Mouse (Mus musculus): ENCODE measurements at regions not wholly inside any gene's neighbourhood (a gene's known extent, or its start where the extent isn't known, plus 50 kb on each side); places are given as distances from the start of the nearest gene placed in this dataset.

- no peak for DNase-seq (ENCODE audit: low spot score)
These were observed 431.3 kb upstream of the Reg3g start for GRCm38 (mm10) chr6:78899952-78900351.

DNA sequence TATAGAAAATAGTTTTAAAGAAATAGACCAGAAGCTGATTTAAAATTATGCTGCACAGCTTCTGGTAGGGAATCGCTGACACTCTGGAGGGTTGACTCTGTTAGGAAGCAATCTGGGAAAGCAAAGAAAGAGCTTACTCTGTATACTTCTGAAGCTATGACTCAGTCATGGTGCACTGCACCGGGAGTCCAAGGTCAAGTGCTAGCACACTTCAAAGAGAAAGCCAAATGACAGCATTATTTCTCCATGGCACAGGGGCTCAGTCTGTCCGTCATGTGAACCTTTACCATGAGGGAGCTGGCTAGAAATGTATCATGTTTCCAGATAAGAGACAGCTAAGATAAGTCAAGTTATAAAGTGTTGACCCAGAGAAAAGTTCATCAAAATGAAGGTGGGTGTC is 424.1 kb upstream of the Reg3g start:
- no peak for DNase-seq (ENCODE audit: low spot score)

GRCm38 (mm10) chr6:78863031-78863430 is 394.4 kb upstream of the Reg3g start:
- DNase-seq (ENCODE audit: low spot score): no peak

DNA sequence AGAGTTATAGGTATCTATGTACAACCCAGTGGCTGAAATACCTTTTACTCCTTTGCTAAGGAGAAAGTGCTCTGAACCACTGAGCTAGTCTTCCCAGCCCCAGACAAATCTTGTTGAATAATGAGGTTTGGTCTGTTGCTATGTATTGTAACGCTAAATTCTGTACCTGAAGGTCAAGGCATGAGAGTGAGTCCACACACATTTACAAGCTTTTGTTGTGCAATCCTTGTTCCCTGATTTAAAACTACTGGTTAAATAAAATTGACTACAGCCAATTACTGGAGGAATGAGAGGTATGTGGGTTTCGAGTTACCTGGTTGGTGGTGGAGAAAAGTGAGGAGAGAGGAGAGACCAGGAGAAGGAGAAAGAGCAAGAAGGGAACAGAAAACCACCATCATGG is 372.6 kb upstream of the Reg3g start:
- no peak for DNase-seq (ENCODE audit: low spot score)

- peak; percentile 1 for DNase-seq (ENCODE audit: low spot score)
These were observed 357.4 kb upstream of the Reg3g start for GRCm38 (mm10) chr6:78825901-78826629.

GRCm38 (mm10) chr6:78821251-78821650 is 352.6 kb upstream of the Reg3g start:
- no peak for DNase-seq (ENCODE audit: low spot score)

GRCm38 (mm10) chr6:78797013-78797412 is 328.3 kb upstream of the Reg3g start:
- no peak for DNase-seq (ENCODE audit: low spot score)

- DNase-seq (ENCODE audit: low spot score): no peak
These were observed 320.3 kb upstream of the Reg3g start for GRCm38 (mm10) chr6:78788972-78789371.

GRCm38 (mm10) chr6:78757619-78758018 is 288.9 kb upstream of the Reg3g start:
- DNase-seq (ENCODE audit: low spot score): no peak

Measured in yolk sac, embryonic 10.5 days (tissue).